Mouse (Mus musculus) E14TG2a.4 (cell line): Measurements from ENCODE around the gene Rab5b.
A peak's percentile ranks its signal among the peaks of the same experiment; 100 is the strongest.

Source experiments
- H3K27me3 ChIP-seq: 2 replicates; pipeline ENCODE4 v1.6.1; 2014; ENCODE audit warnings: low read length, control low read depth; ENCODE audit not compliant: insufficient read depth
- H3K36me3 ChIP-seq: 2 replicates; pipeline ENCODE4 v1.6.1; 2014; ENCODE audit warnings: low read length, control low read depth; ENCODE audit not compliant: insufficient read depth
- H3K4me1 ChIP-seq: replicated peaks from 2 replicates; pipeline ENCODE4 v1.6.1; 2014; ENCODE audit warnings: low read depth, low read length, control low read depth
- H3K4me3 ChIP-seq: replicated peaks from 2 replicates; pipeline ENCODE4 v1.5.1; 2014; ENCODE audit warnings: mild to moderate bottlenecking, low read length
- H3K9me3 ChIP-seq: 2 replicates; pipeline ENCODE4 v1.6.1; 2014; ENCODE audit warnings: low read length, control low read depth
- CTCF ChIP-seq: conservative IDR thresholded peaks from 2 replicates; pipeline ENCODE4 v1.5.1; 2014; ENCODE audit warnings: low read length
- NANOG ChIP-seq: IDR thresholded peaks from 2 replicates; pipeline ENCODE4 v1.6.1; 2014; ENCODE audit warnings: borderline replicate concordance, low read length, mixed read lengths
- POU5F1 ChIP-seq: IDR thresholded peaks from 2 replicates; pipeline ENCODE4 v1.6.1; 2014; ENCODE audit warnings: low read length, borderline replicate concordance

The Rab5b gene

GRCm38 (mm10) chr10:128703895-128704294 is 7.8 kb upstream of the Rab5b start, which contains the start of gene Pmel:
Gene Pmel, plus strand, starts transcription at chr10:128704195.
- Histone ChIP-seq H3K27me3 (no peaks in the 10 kb centered on the region), H3K4me3 (peak within 1 kb of the TSS; percentile 98), H3K9me3 (no peaks in the 10 kb centered on the region), H3K4me1 (peaks cover 71% of the 10 kb centered on the region), H3K36me3 (peaks cover 49% of the 10 kb centered on the region)
- no peak for TF ChIP-seq NANOG
- TF ChIP-seq POU5F1, result no peak
- TF ChIP-seq CTCF, result no peak

- Histone ChIP-seq H3K27me3 (no peaks in the 10 kb centered on the region), H3K4me3 (peak overlapping the region; percentile 18; the same call in 1 of the 2 replicates), H3K9me3 (no peaks in the 10 kb centered on the region), H3K4me1 (peaks cover 80% of the 10 kb centered on the region), H3K36me3 (peaks cover 61% of the 10 kb centered on the region)
- TF ChIP-seq CTCF (no peak), NANOG (no peak), POU5F1 (no peak)
Observed at GRCm38 (mm10) chr10:128702328-128703007, 6.4 kb upstream of the Rab5b start.

- no peaks in the 10 kb centered on the region for H3K9me3 ChIP-seq
- H3K27me3 ChIP-seq, result no peaks in the 10 kb centered on the region
- no peak overlapping the region for H3K4me3 ChIP-seq
- peaks cover 64% of the 10 kb centered on the region for H3K36me3 ChIP-seq
- peaks cover 77% of the 10 kb centered on the region for H3K4me1 ChIP-seq
- TF ChIP-seq CTCF, result no peak
- no peak for TF ChIP-seq POU5F1
- TF ChIP-seq NANOG, result no peak
Observed at GRCm38 (mm10) chr10:128700712-128701111, 4.6 kb upstream of the Rab5b start.

- Histone ChIP-seq H3K4me1 (peaks cover 79% of the 10 kb centered on the region), H3K36me3 (peaks cover 64% of the 10 kb centered on the region), H3K27me3 (no peaks in the 10 kb centered on the region), H3K9me3 (no peaks in the 10 kb centered on the region), H3K4me3 (no peak overlapping the region)
- TF ChIP-seq POU5F1, result no peak
- TF ChIP-seq NANOG, result no peak
- no peak for TF ChIP-seq CTCF
Observed at GRCm38 (mm10) chr10:128699611-128700010, 3.5 kb upstream of the Rab5b start.

- H3K4me1 ChIP-seq, result peaks cover 81% of the 10 kb centered on the region
- TF ChIP-seq POU5F1, result no peak
- TF ChIP-seq NANOG, result no peak
- no peak for TF ChIP-seq CTCF
- peaks cover 68% of the 10 kb centered on the region for H3K36me3 ChIP-seq
- no peaks in the 10 kb centered on the region for H3K27me3 ChIP-seq
- no peaks in the 10 kb centered on the region for H3K9me3 ChIP-seq
- no peak overlapping the region for H3K4me3 ChIP-seq
Observed at GRCm38 (mm10) chr10:128699006-128699405, 2.9 kb upstream of the Rab5b start.

GRCm38 (mm10) chr10:128697072-128697725 is 1.1 kb upstream of the Rab5b start:
- peaks cover 81% of the 10 kb centered on the region for H3K4me1 ChIP-seq
- TF ChIP-seq CTCF (peak; percentile 10; the same call in 1 of the 2 replicates), POU5F1 (no peak)

GRCm38 (mm10) chr10:128695411-128695991 is 563 bp downstream of the Rab5b start:
- Histone ChIP-seq H3K36me3 (peaks cover 48% of the 10 kb centered on the region), H3K4me1 (peaks cover 85% of the 10 kb centered on the region), H3K4me3 (peak overlapping the region; percentile 96), H3K27me3 (no peaks in the 10 kb centered on the region), H3K9me3 (no peaks in the 10 kb centered on the region)
- TF ChIP-seq POU5F1 (no peak), NANOG (no peak), CTCF (no peak)

More at GRCm38 (mm10) chr10:128697072-128697725, 1.1 kb upstream of the Rab5b start:
- Histone ChIP-seq H3K36me3 (peaks cover 57% of the 10 kb centered on the region), H3K9me3 (no peaks in the 10 kb centered on the region), H3K27me3 (no peaks in the 10 kb centered on the region), H3K4me3 (peak overlapping the region; percentile 64)

- H3K4me3 ChIP-seq, result peak overlapping the region; percentile 81
- no peaks in the 10 kb centered on the region for H3K9me3 ChIP-seq
- TF ChIP-seq CTCF (peak; percentile 61), POU5F1 (no peak)
- H3K27me3 ChIP-seq, result peaks cover 34% of the 10 kb centered on the region
- H3K36me3 ChIP-seq, result peaks cover 12% of the 10 kb centered on the region
- H3K4me1 ChIP-seq, result peaks cover 27% of the 10 kb centered on the region
Observed at GRCm38 (mm10) chr10:128674469-128675008, 21.5 kb downstream of the Rab5b start.
